Mouse (Mus musculus) CH12.LX (cell line): Measurements from ENCODE around the gene Gripap1.

ENCODE experiments used
- EP300 ChIP-seq: IDR thresholded peaks from 2 replicates; pipeline ENCODE4 v1.6.1; 2011; ENCODE audit warnings: low read length, improper control_type of control experiment
- MAFK ChIP-seq: IDR thresholded peaks from 2 replicates; pipeline ENCODE4 v1.6.1; 2011; ENCODE audit warnings: low read length, improper control_type of control experiment; ENCODE audit not compliant: insufficient replicate concordance
- POLR2A ChIP-seq: IDR thresholded peaks from 2 replicates; pipeline ENCODE4 v1.6.1; 2011; ENCODE audit warnings: low read depth, mild to moderate bottlenecking, improper control_type of control experiment, low read length
- ZNF384 ChIP-seq: IDR thresholded peaks from 2 replicates; pipeline ENCODE4 v1.6.1; 2012; ENCODE audit warnings: low read depth, low read length, improper control_type of control experiment, inconsistent platforms

- TF ChIP-seq POLR2A, result no peak
- TF ChIP-seq MAFK, result no peak
- TF ChIP-seq EP300, result no peak
- no peak for TF ChIP-seq ZNF384
Observed at GRCm38 (mm10) chrX:7842318-7842717, 52.8 kb downstream of the Gripap1 start.
